Mouse (Mus musculus): ENCODE data around the gene Pdia5. TPM values are rescaled to one million over a fixed set of nuclear protein-coding genes. Genes with fewer than 3 reads are reported as not detected.
A peak's percentile ranks its signal among the peaks of the same experiment; 100 is the strongest.

Pdia5 gene
- polyA plus RNA-seq, 1 experiment from 2014 or later = 12.4 TPM

- H3K4me3 ChIP-seq = no peak overlapping the region
- H3K4me1 ChIP-seq = no peaks in the 10 kb centered on the region
- 91% methylated on average over 8 of the region's 8 CpGs for WGBS
- H3K9ac ChIP-seq = no peak overlapping the region
- H3K27ac ChIP-seq = no peak overlapping the region
- no peak for ATAC-seq (replicated peaks)
- H3K9me3 ChIP-seq = no peaks in the 10 kb centered on the region
- no peaks in the 10 kb centered on the region for H3K27me3 ChIP-seq (replicated peaks)
- no peak overlapping the region for H3K4me2 ChIP-seq
- no peaks in the 10 kb centered on the region for H3K36me3 ChIP-seq (replicated peaks)
These were observed 13.6 kb upstream of the Pdia5 start for GRCm38 (mm10) chr16:35504266-35504665.

GRCm38 (mm10) chr16:35502456-35502855 lies 11.8 kb upstream of the Pdia5 start:
- H3K9ac ChIP-seq = no peak overlapping the region
- H3K4me2 ChIP-seq = no peak overlapping the region
- H3K27ac ChIP-seq = no peak overlapping the region
- ATAC-seq (replicated peaks) = no peak
- 84% methylated on average over 11 of the region's 11 CpGs for WGBS
- no peaks in the 10 kb centered on the region for H3K36me3 ChIP-seq (replicated peaks)
- no peak overlapping the region for H3K4me3 ChIP-seq
- no peaks in the 10 kb centered on the region for H3K27me3 ChIP-seq (replicated peaks)
- H3K4me1 ChIP-seq = no peaks in the 10 kb centered on the region
- no peaks in the 10 kb centered on the region for H3K9me3 ChIP-seq

- Histone ChIP-seq H3K27ac (no peak overlapping the region), H3K4me1 (no peaks in the 10 kb centered on the region), H3K9me3 (no peaks in the 10 kb centered on the region), H3K36me3 (replicated peaks) (no peaks in the 10 kb centered on the region), H3K27me3 (replicated peaks) (no peaks in the 10 kb centered on the region), H3K4me2 (no peak overlapping the region), H3K9ac (no peak overlapping the region), H3K4me3 (no peak overlapping the region)
- ATAC-seq (replicated peaks) = no peak
- WGBS = 82% methylated on average over 4 of the region's 4 CpGs
These were observed 10.6 kb upstream of the Pdia5 start for GRCm38 (mm10) chr16:35501106-35501760.

- ATAC-seq (replicated peaks) = no peak
- no peaks in the 10 kb centered on the region for H3K9me3 ChIP-seq
- no peak overlapping the region for H3K4me2 ChIP-seq
- WGBS = 97% methylated on average over 3 of the region's 3 CpGs
- no peak overlapping the region for H3K4me3 ChIP-seq
- no peak overlapping the region for H3K9ac ChIP-seq
- no peaks in the 10 kb centered on the region for H3K36me3 ChIP-seq (replicated peaks)
- H3K27me3 ChIP-seq (replicated peaks) = no peaks in the 10 kb centered on the region
- no peak overlapping the region for H3K27ac ChIP-seq
- H3K4me1 ChIP-seq = no peaks in the 10 kb centered on the region
These were observed 9.7 kb upstream of the Pdia5 start for GRCm38 (mm10) chr16:35500342-35500741.

- H3K27me3 ChIP-seq (replicated peaks) = 0 out of 2 replicates have a peak, but pooled peaks cover 5% of the 10 kb centered on the region
- no peaks in the 10 kb centered on the region for H3K9me3 ChIP-seq
- no peak overlapping the region for H3K9ac ChIP-seq
- peaks cover 24% of the 10 kb centered on the region; the same call in 1 of the 2 replicates for H3K4me1 ChIP-seq
- peak overlapping the region; percentile 86 for H3K4me2 ChIP-seq
- WGBS = 13% methylated on average over 10 of the region's 10 CpGs
- no peaks in the 10 kb centered on the region for H3K36me3 ChIP-seq (replicated peaks)
- H3K27ac ChIP-seq = no peak overlapping the region
- ATAC-seq (replicated peaks) = no peak; the same call in 1 of the 2 replicates
- H3K4me3 ChIP-seq = peak overlapping the region; percentile 68
These were observed 880 bp downstream of the Pdia5 start for GRCm38 (mm10) chr16:35489793-35490192.

GRCm38 (mm10) chr16:35489066-35489718 lies 1.5 kb downstream of the Pdia5 start:
- H3K9ac ChIP-seq = no peak overlapping the region
- H3K4me3 ChIP-seq = peak overlapping the region; percentile 68; the same call in 1 of the 2 replicates
- no peak for ATAC-seq (replicated peaks)
- no peaks in the 10 kb centered on the region for H3K9me3 ChIP-seq
- H3K36me3 ChIP-seq (replicated peaks) = no peaks in the 10 kb centered on the region
- H3K27me3 ChIP-seq (replicated peaks) = 0 out of 2 replicates have a peak, but pooled peaks cover 5% of the 10 kb centered on the region
- H3K27ac ChIP-seq = no peak overlapping the region
- 63% methylated on average over 10 of the region's 10 CpGs for WGBS
- peaks cover 26% of the 10 kb centered on the region; the same call in 1 of the 2 replicates for H3K4me1 ChIP-seq
- peak overlapping the region; percentile 86 for H3K4me2 ChIP-seq

GRCm38 (mm10) chr16:35487776-35488175 lies 2.9 kb downstream of the Pdia5 start:
- H3K4me3 ChIP-seq = no peak overlapping the region
- H3K27ac ChIP-seq = no peak overlapping the region
- H3K9me3 ChIP-seq = no peaks in the 10 kb centered on the region
- H3K27me3 ChIP-seq (replicated peaks) = 0 out of 2 replicates have a peak, but pooled peaks cover 5% of the 10 kb centered on the region
- 87% methylated on average over 4 of the region's 4 CpGs for WGBS
- peaks cover 30% of the 10 kb centered on the region; the same call in 1 of the 2 replicates for H3K4me1 ChIP-seq
- H3K9ac ChIP-seq = no peak overlapping the region
- no peak for ATAC-seq (replicated peaks)
- H3K36me3 ChIP-seq (replicated peaks) = no peaks in the 10 kb centered on the region
- H3K4me2 ChIP-seq = no peak overlapping the region

GRCm38 (mm10) chr16:35487056-35487455 lies 3.6 kb downstream of the Pdia5 start:
- 30% methylated on average over 4 of the region's 4 CpGs for WGBS
- 0 out of 2 replicates have a peak, but pooled peaks cover 5% of the 10 kb centered on the region for H3K27me3 ChIP-seq (replicated peaks)
- H3K4me3 ChIP-seq = no peak overlapping the region
- no peak overlapping the region for H3K27ac ChIP-seq
- no peak overlapping the region for H3K9ac ChIP-seq
- H3K36me3 ChIP-seq (replicated peaks) = no peaks in the 10 kb centered on the region
- ATAC-seq (replicated peaks) = no peak
- no peak overlapping the region for H3K4me2 ChIP-seq
- no peaks in the 10 kb centered on the region for H3K9me3 ChIP-seq
- peaks cover 30% of the 10 kb centered on the region; the same call in 1 of the 2 replicates for H3K4me1 ChIP-seq

GRCm38 (mm10) chr16:35485711-35486110 lies 5.0 kb downstream of the Pdia5 start:
- no peaks in the 10 kb centered on the region for H3K9me3 ChIP-seq
- WGBS = 78% methylated on average over 9 of the region's 9 CpGs
- no peak for ATAC-seq (replicated peaks)
- H3K27ac ChIP-seq = no peak overlapping the region
- H3K27me3 ChIP-seq (replicated peaks) = 0 out of 2 replicates have a peak, but pooled peaks cover 5% of the 10 kb centered on the region
- no peaks in the 10 kb centered on the region for H3K36me3 ChIP-seq (replicated peaks)
- no peak overlapping the region for H3K4me3 ChIP-seq
- H3K4me1 ChIP-seq = peaks cover 28% of the 10 kb centered on the region; the same call in 1 of the 2 replicates
- H3K4me2 ChIP-seq = no peak overlapping the region
- H3K9ac ChIP-seq = no peak overlapping the region

GRCm38 (mm10) chr16:35484526-35485233 lies 6.0 kb downstream of the Pdia5 start:
- ATAC-seq (replicated peaks) = no peak
- Histone ChIP-seq H3K4me1 (peaks cover 23% of the 10 kb centered on the region), H3K27ac (no peak overlapping the region), H3K27me3 (replicated peaks) (0 out of 2 replicates have a peak, but pooled peaks cover 5% of the 10 kb centered on the region), H3K36me3 (replicated peaks) (no peaks in the 10 kb centered on the region), H3K4me3 (no peak overlapping the region), H3K4me2 (no peak overlapping the region), H3K9me3 (no peaks in the 10 kb centered on the region), H3K9ac (no peak overlapping the region)
- WGBS = 76% methylated on average over 8 of the region's 8 CpGs

GRCm38 (mm10) chr16:35484105-35484504 lies 6.6 kb downstream of the Pdia5 start:
- Histone ChIP-seq H3K9me3 (no peaks in the 10 kb centered on the region), H3K4me1 (peaks cover 20% of the 10 kb centered on the region), H3K27ac (no peak overlapping the region), H3K4me3 (no peak overlapping the region), H3K9ac (no peak overlapping the region), H3K36me3 (replicated peaks) (no peaks in the 10 kb centered on the region), H3K27me3 (replicated peaks) (0 out of 2 replicates have a peak, but pooled peaks cover 4% of the 10 kb centered on the region), H3K4me2 (no peak overlapping the region)
- WGBS = 23% methylated on average over 4 of the region's 4 CpGs
- no peak for ATAC-seq (replicated peaks)

GRCm38 (mm10) chr16:35479301-35479700 lies 11.4 kb downstream of the Pdia5 start:
- H3K9me3 ChIP-seq = no peaks in the 10 kb centered on the region
- 0 out of 2 replicates have a peak overlapping the region, but pooled peaks have one; percentile 25 for H3K27ac ChIP-seq
- no peak for ATAC-seq (replicated peaks)
- no peak overlapping the region for H3K4me3 ChIP-seq
- WGBS = 60% methylated on average over 5 of the region's 6 CpGs
- no peaks in the 10 kb centered on the region for H3K36me3 ChIP-seq (replicated peaks)
- H3K27me3 ChIP-seq (replicated peaks) = no peaks in the 10 kb centered on the region
- H3K9ac ChIP-seq = no peak overlapping the region
- H3K4me2 ChIP-seq = no peak overlapping the region
- H3K4me1 ChIP-seq = peaks cover 9% of the 10 kb centered on the region

Data from midbrain, embryonic 15.5 days (tissue).